Mouse (Mus musculus): Measurements from ENCODE around the gene Ccdc17. TPM values are rescaled to one million over a fixed set of nuclear protein-coding genes. Genes with fewer than 3 reads are reported as not detected.
A peak's percentile ranks its signal among the peaks of the same experiment; 100 is the strongest.

Gene Ccdc17
- polyA plus RNA-seq, 1 experiment = 0.31 TPM

GRCm38 (mm10) chr4:116642071-116642470 is 45.6 kb downstream of the Ccdc17 start:
- TF ChIP-seq FLI1 (IDR thresholded peaks at IDR 0.05; ENCODE audit: low read length) = no peak
- TF ChIP-seq GATA1 (IDR thresholded peaks at IDR 0.05; ENCODE audit: borderline replicate concordance, low read length) = no peak
- Histone ChIP-seq H3K4me3 (replicated peaks) (no peak overlapping the region), H3K36me3 (replicated peaks; ENCODE audit: low read length) (peaks cover 89% of the 10 kb centered on the region), H3K27me3 (replicated peaks) (no peaks in the 10 kb centered on the region), H3K9me3 (no peaks in the 10 kb centered on the region), H3K4me1 (peaks cover 21% of the 10 kb centered on the region)

- TF ChIP-seq FLI1 (IDR thresholded peaks at IDR 0.05; ENCODE audit: low read length) (no peak), GATA1 (IDR thresholded peaks at IDR 0.05; ENCODE audit: borderline replicate concordance, low read length) (no peak)
- Histone ChIP-seq H3K4me3 (replicated peaks) (no peak overlapping the region), H3K36me3 (replicated peaks; ENCODE audit: low read length) (peaks cover 81% of the 10 kb centered on the region), H3K27me3 (replicated peaks) (no peaks in the 10 kb centered on the region), H3K4me1 (peaks cover 37% of the 10 kb centered on the region), H3K9me3 (no peaks in the 10 kb centered on the region)
Observed at GRCm38 (mm10) chr4:116644326-116644725, 47.9 kb downstream of the Ccdc17 start.

GRCm38 (mm10) chr4:116645624-116646023 is 49.2 kb downstream of the Ccdc17 start:
- no peaks in the 10 kb centered on the region for H3K9me3 ChIP-seq
- TF ChIP-seq GATA1 (IDR thresholded peaks at IDR 0.05; ENCODE audit: borderline replicate concordance, low read length) = no peak
- no peak for TF ChIP-seq FLI1 (IDR thresholded peaks at IDR 0.05; ENCODE audit: low read length)
- peaks cover 48% of the 10 kb centered on the region for H3K4me1 ChIP-seq
- H3K36me3 ChIP-seq (replicated peaks; ENCODE audit: low read length) = peaks cover 75% of the 10 kb centered on the region
- no peaks in the 10 kb centered on the region for H3K27me3 ChIP-seq (replicated peaks)
- H3K4me3 ChIP-seq (replicated peaks) = peak overlapping the region; percentile 14

- H3K4me1 ChIP-seq = peaks cover 53% of the 10 kb centered on the region
- H3K9me3 ChIP-seq = no peaks in the 10 kb centered on the region
- H3K27me3 ChIP-seq (replicated peaks) = no peaks in the 10 kb centered on the region
- peak overlapping the region; percentile 23 for H3K4me3 ChIP-seq (replicated peaks)
- TF ChIP-seq FLI1 (IDR thresholded peaks at IDR 0.05; ENCODE audit: low read length) = no peak
- no peak for TF ChIP-seq GATA1 (IDR thresholded peaks at IDR 0.05; ENCODE audit: borderline replicate concordance, low read length)
- H3K36me3 ChIP-seq (replicated peaks; ENCODE audit: low read length) = peaks cover 41% of the 10 kb centered on the region
Observed at GRCm38 (mm10) chr4:116649411-116649810, 53.0 kb downstream of the Ccdc17 start.

Other genes with a start within 250 kb of the Ccdc17 start
- gene Mast2, start 132.5 kb upstream of the Ccdc17 start, polyA plus RNA-seq (2012; ENCODE audit: insufficient read depth, low replicate concordance) = 49.7 and 201 TPM in 2 replicates
- gene Ipp, start 89.1 kb upstream of the Ccdc17 start, polyA plus RNA-seq (2012; ENCODE audit: insufficient read depth, low replicate concordance) = 1.2 TPM in 1 of 2 replicates, not detected in the other
- 0.93 TPM in 1 of 2 replicates, not detected in the other for gene Tmem69, start 40.7 kb upstream of the Ccdc17 start, polyA plus RNA-seq (2012; ENCODE audit: insufficient read depth, low replicate concordance)
- gene Gpbp1l1, start 39.0 kb upstream of the Ccdc17 start, polyA plus RNA-seq (2012; ENCODE audit: insufficient read depth, low replicate concordance) = 3.6 and 4.9 TPM in 2 replicates
- 2.1 and 5.4 TPM in 2 replicates for gene Nasp, start 31.3 kb downstream of the Ccdc17 start, polyA plus RNA-seq (2012; ENCODE audit: insufficient read depth, low replicate concordance)
- gene Akr1a1, start 55.0 kb downstream of the Ccdc17 start, polyA plus RNA-seq (2012; ENCODE audit: insufficient read depth, low replicate concordance) = 135 and 303 TPM in 2 replicates
- gene Prdx1, start 88.9 kb downstream of the Ccdc17 start, polyA plus RNA-seq (2012; ENCODE audit: insufficient read depth, low replicate concordance) = 13.8 TPM in 1 of 2 replicates, not detected in the other
- gene Mmachc, start 111.8 kb downstream of the Ccdc17 start, polyA plus RNA-seq (2012; ENCODE audit: insufficient read depth, low replicate concordance) = 0.18 TPM in 1 of 2 replicates, not detected in the other
- 1.9 TPM in 1 of 2 replicates, not detected in the other for gene Ccdc163, start 111.9 kb downstream of the Ccdc17 start, polyA plus RNA-seq (2012; ENCODE audit: insufficient read depth, low replicate concordance)
- 0.66 and 1.1 TPM in 2 replicates for gene Tesk2, start 124.3 kb downstream of the Ccdc17 start, polyA plus RNA-seq (2012; ENCODE audit: insufficient read depth, low replicate concordance)
- gene Toe1, start 211.0 kb downstream of the Ccdc17 start, polyA plus RNA-seq (2012; ENCODE audit: insufficient read depth, low replicate concordance) = 1.3 TPM in 1 of 2 replicates, not detected in the other
- 1.6 and 4.5 TPM in 2 replicates for gene Mutyh, start 211.1 kb downstream of the Ccdc17 start, polyA plus RNA-seq (2012; ENCODE audit: insufficient read depth, low replicate concordance)
- gene Hpdl, start 225.1 kb downstream of the Ccdc17 start, polyA plus RNA-seq (2012; ENCODE audit: insufficient read depth, low replicate concordance) = 0.54 and 0.94 TPM in 2 replicates